Mouse (Mus musculus) E14TG2a.4 (cell line): ENCODE measurements around the gene Usp42.

Experiments
- CTCF ChIP-seq: conservative IDR thresholded peaks from 2 replicates; pipeline ENCODE4 v1.5.1; 2014; ENCODE audit warnings: low read length
- NANOG ChIP-seq: IDR thresholded peaks from 2 replicates; pipeline ENCODE4 v1.6.1; 2014; ENCODE audit warnings: borderline replicate concordance, low read length, mixed read lengths
- POU5F1 ChIP-seq: IDR thresholded peaks from 2 replicates; pipeline ENCODE4 v1.6.1; 2014; ENCODE audit warnings: low read length, borderline replicate concordance

DNA sequence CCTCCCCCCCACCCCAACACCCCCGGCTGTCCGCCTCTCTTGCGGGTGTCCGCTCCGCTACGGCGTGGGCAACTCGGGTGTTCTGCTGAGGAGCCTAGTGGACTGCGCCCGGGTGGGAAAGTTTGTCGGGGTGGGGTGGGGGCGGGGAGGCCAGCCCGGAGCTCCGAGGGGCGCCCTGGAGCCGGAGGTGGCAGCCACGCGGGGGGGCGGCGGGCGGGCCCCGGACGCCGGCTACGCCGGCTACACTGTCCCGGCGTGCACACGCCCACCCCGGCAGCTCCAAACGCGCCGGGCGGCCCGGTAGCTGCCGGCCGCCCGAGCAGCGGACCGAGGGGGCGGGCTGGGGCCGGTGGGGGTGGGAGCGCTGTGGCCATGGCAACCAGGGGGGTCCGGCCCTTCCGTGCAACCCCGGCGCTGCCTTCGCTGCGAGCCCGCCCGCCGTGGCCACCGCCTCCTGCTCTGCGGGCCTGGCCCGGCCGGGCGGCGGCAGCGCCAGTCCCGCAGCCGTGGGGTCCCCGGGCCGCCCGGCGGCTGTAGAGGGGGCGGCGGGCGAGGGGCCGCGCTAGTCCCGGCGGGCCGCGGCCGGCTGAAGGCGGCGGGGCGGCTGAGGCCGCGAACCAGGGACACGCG is 482 bp downstream of the Usp42 start:
- TF ChIP-seq CTCF: no peak
- TF ChIP-seq NANOG: no peak
- TF ChIP-seq POU5F1: no peak
